Mouse (Mus musculus) forebrain, embryonic 16.5 days (tissue): ENCODE measurements around the gene Irf5. TPM values are rescaled to one million over a fixed set of nuclear protein-coding genes. Genes with fewer than 3 reads are reported as not detected.
"Not testable (repeated sequence)": the region's sequence is repeated elsewhere in the genome, so short reads cannot be mapped to it uniquely, and the experiment has no call there.

ENCODE experiments used
- ATAC-seq: fragments of 200-750 bp; cut with Nextera tagmentation; 2 replicates; pipeline ENCODE4 v1.8.0; 2017; ENCODE audit warnings: mild to moderate bottlenecking, moderate library complexity
- H3K27ac ChIP-seq: fragments of 300-500 bp; sonication (generic); 2 replicates; pipeline ENCODE4 v1.5.1; 2014; ENCODE audit warnings: low read length, control low read depth
- H3K27me3 ChIP-seq: fragments of 300-500 bp; sonication (generic); replicated peaks from 2 replicates; pipeline ENCODE4 v1.6.1; 2014; ENCODE audit warnings: low read length; ENCODE audit not compliant: control insufficient read depth, insufficient read depth
- H3K36me3 ChIP-seq: fragments of 300-500 bp; sonication (generic); 2 replicates; pipeline ENCODE4 v1.6.1; 2014; ENCODE audit not compliant: control insufficient read depth, insufficient read depth
- H3K4me1 ChIP-seq: fragments of 300-500 bp; sonication (generic); replicated peaks from 2 replicates; pipeline ENCODE4 v1.6.1; 2014; ENCODE audit warnings: low read length; ENCODE audit not compliant: control insufficient read depth, insufficient read depth
- H3K4me2 ChIP-seq: fragments of 300-500 bp; sonication (generic); 2 replicates; pipeline ENCODE4 v1.6.1; 2014; ENCODE audit warnings: mild to moderate bottlenecking, low read length, control low read depth
- H3K4me3 ChIP-seq: fragments of 300-500 bp; sonication (generic); replicated peaks from 2 replicates; pipeline ENCODE4 v1.5.1; 2014; ENCODE audit warnings: mild to moderate bottlenecking, low read length, control low read depth
- H3K9ac ChIP-seq: fragments of 300-500 bp; sonication (generic); replicated peaks from 2 replicates; pipeline ENCODE4 v1.6.1; 2014; ENCODE audit warnings: low read depth, low read length, control low read depth
- H3K9me3 ChIP-seq: fragments of 300-500 bp; sonication (generic); 2 replicates; pipeline ENCODE4 v1.6.1; 2016; ENCODE audit warnings: low read length; ENCODE audit not compliant: control insufficient read depth
- WGBS: fragments of 180-500 bp; shearing (Covaris S2); extraction: QIAGEN DNeasy Blood & Tissue Kit; methylation state at CpG from one replicate; pipeline ENCODE4 v1.1.7; 2014; 5-methylcytosine and 5-hydroxymethylcytosine counted together
- polyA plus RNA-seq: library from polyadenylated mRNA; unstranded; fragments of >200 nt; fragmentation: Nextera tagmentation; extraction: Ambion mirVana; gene quantifications from 2 replicates; pipeline ENCODE4 v1.2.1, GENCODE M21; 2015

The Irf5 gene
- polyA plus RNA-seq, 1 experiment from 2014 or later, result 1.5 TPM

DNA sequence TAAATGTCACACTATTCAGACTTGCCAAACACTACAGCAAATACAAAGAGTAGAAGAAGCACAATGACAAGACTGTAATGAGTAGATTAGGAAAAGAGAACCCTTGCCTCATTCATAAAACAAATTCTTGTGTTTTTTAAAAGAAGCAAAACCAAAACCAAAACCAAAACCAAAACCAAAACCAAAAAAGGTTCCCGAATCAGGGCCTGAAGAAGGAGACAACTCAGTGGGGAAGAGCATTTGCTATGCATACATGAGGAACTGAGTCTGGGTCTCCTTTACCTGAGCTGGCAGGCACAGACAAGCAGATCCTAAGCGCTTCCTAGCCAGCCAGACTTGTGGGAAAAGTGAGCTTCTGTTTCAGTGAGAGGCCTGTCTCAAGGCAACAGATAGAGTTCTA lies 30.7 kb downstream of the Irf5 start:
- no peaks in the 10 kb centered on the region for H3K27me3 ChIP-seq
- H3K9ac ChIP-seq, result no peak overlapping the region
- no peaks in the 10 kb centered on the region for H3K4me1 ChIP-seq
- 95% methylated on average over 2 of the region's 2 CpGs for whole genome bisulfite sequencing
- H3K4me3 ChIP-seq, result no peak overlapping the region
- H3K9me3 ChIP-seq, result no peaks in the 10 kb centered on the region
- H3K27ac ChIP-seq, result no peak overlapping the region
- no peak for ATAC-seq
- no peak overlapping the region for H3K4me2 ChIP-seq
- peaks cover 45% of the 10 kb centered on the region for H3K36me3 ChIP-seq

DNA sequence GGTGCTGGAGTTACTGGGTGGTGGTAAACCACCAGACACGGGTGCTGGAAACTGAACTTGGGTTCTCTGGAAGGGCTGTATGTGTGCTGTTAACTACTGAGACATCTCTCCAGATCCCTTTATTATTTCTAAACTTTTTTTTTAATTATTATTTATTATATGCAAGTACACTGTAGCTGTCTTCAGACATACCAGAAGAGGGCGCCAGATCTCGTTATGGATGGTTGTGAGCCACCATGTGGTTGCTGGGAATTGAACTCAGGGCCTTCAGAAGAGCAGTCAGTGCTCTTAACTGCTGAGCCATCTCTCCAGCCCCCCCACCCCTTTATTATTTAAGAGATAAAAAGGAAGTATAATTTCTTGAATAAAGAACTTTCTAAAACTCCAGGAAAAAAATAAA lies 50.0 kb downstream of the Irf5 start:
- not testable (repeated sequence) for H3K27ac ChIP-seq, H3K27me3 ChIP-seq, H3K9me3 ChIP-seq, H3K4me3 ChIP-seq, H3K9ac ChIP-seq, H3K4me2 ChIP-seq, H3K4me1 ChIP-seq, ATAC-seq
- peaks cover 27% of the 10 kb centered on the region for H3K36me3 ChIP-seq
- WGBS, result 93% methylated on average over 3 of the region's 3 CpGs

DNA sequence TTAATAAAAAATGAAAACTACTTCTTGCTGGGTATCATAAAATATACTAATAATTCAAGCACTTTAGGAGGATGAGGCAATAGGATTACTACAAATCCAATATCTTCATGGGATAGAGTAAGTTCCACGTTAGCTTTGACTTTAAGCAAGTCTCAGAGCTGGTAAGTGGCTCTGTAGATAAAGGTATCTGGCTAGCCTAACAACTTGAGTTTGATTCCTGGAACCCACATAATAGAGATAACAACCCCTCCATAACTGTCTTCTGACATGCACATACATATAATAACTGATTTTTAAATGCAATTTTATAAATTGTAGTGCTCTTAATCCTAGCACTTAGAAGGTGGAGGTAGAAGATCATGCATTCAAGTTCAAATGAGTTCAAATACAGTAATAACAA lies 54.3 kb downstream of the Irf5 start:
- Histone ChIP-seq H3K4me2 (no peak overlapping the region), H3K9me3 (peaks cover 4% of the 10 kb centered on the region; the same call in 1 of the 2 replicates), H3K36me3 (peaks cover 17% of the 10 kb centered on the region), H3K9ac (no peak overlapping the region), H3K4me1 (no peaks in the 10 kb centered on the region), H3K27ac (no peak overlapping the region), H3K27me3 (no peaks in the 10 kb centered on the region), H3K4me3 (no peak overlapping the region)
- 92% methylated on average over 1 of the region's 1 CpGs for WGBS
- no peak for ATAC-seq

DNA sequence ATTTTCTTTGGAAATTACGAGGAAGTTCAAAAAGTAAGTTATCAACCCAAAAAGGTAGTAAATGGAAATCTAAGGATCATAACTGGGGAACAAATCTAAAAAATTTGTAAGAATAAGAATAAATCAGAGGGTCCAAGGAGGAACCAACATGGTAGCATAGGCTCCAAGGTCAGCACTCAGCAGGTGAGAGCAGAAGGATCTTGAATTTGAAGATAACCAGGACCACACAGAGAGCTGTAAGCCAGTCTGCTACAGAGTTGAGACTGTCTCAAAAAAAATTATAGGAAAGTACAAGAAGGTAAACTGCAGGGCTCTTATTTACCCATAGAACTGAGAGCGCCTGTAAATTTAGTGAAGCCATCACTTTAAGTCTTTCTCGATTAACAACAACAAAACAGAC lies 54.8 kb downstream of the Irf5 start:
- H3K9me3 ChIP-seq, result peaks cover 4% of the 10 kb centered on the region; the same call in 1 of the 2 replicates
- H3K4me1 ChIP-seq, result no peaks in the 10 kb centered on the region
- H3K27me3 ChIP-seq, result no peaks in the 10 kb centered on the region
- H3K36me3 ChIP-seq, result peaks cover 17% of the 10 kb centered on the region
- WGBS, result 99% methylated on average over 3 of the region's 3 CpGs
- no peak overlapping the region for H3K9ac ChIP-seq
- no peak for ATAC-seq
- no peak overlapping the region for H3K4me2 ChIP-seq
- H3K4me3 ChIP-seq, result no peak overlapping the region
- no peak overlapping the region for H3K27ac ChIP-seq

Other genes starting within 250 kb of the Irf5 start
- gene Fam71f2, start 247.0 kb upstream of the Irf5 start, polyA plus RNA-seq, result 0.51 and 1.1 TPM in 2 replicates
- not detected in 2 replicates for gene Fam71f1, start 207.5 kb upstream of the Irf5 start, polyA plus RNA-seq
- 170 and 206 TPM in 2 replicates for gene Calu, start 178.6 kb upstream of the Irf5 start, polyA plus RNA-seq
- 0.25 and 0.41 TPM in 2 replicates for gene Opn1sw, start 138.2 kb upstream of the Irf5 start, polyA plus RNA-seq
- 37.7 and 45.5 TPM in 2 replicates for gene Ccdc136, start 130.3 kb upstream of the Irf5 start, polyA plus RNA-seq
- 2.0 and 2.7 TPM in 2 replicates for gene Flnc, start 93.4 kb upstream of the Irf5 start, polyA plus RNA-seq
- gene Atp6v1f, start 58.9 kb upstream of the Irf5 start, polyA plus RNA-seq, result 295 and 324 TPM in 2 replicates
- not detected in 2 replicates for gene Atp6v1fnb, start 55.2 kb upstream of the Irf5 start, polyA plus RNA-seq
- gene Kcp, start 18.7 kb upstream of the Irf5 start, polyA plus RNA-seq, result 15.4 and 17.1 TPM in 2 replicates
- 116 and 128 TPM in 2 replicates for gene Tnpo3, start 83.3 kb downstream of the Irf5 start, polyA plus RNA-seq
- 4.7 and 6.1 TPM in 2 replicates for gene Tspan33, start 167.6 kb downstream of the Irf5 start, polyA plus RNA-seq
- 11.5 and 11.7 TPM in 2 replicates for gene Smo, start 208.9 kb downstream of the Irf5 start, polyA plus RNA-seq
- 11.2 and 17.0 TPM in 2 replicates for gene Ahcyl2, start 241.4 kb downstream of the Irf5 start, polyA plus RNA-seq